Mouse (Mus musculus) MEL (cell line): ENCODE data around the gene Ust.

Source experiments
- CTCF ChIP-seq, 3 experiments: IDR thresholded peaks in 2 of 3; conservative IDR thresholded peaks in 1 of 3; 2 replicates each; pipeline ENCODE4 v1.5.1; 2011 to 2012; ENCODE audit warnings: low read length in 3 of 3, low read depth in 2 of 3, mild to moderate bottlenecking in 2 of 3, improper control_type of control experiment in 1 of 3, inconsistent platforms in 1 of 3, mixed read lengths in 1 of 3, moderate library complexity in 1 of 3; ENCODE audit not compliant: control insufficient read depth in 1 of 3, insufficient read depth in 1 of 3, poor library complexity in 1 of 3, severe bottlenecking in 1 of 3
- EP300 ChIP-seq, 2 experiments: IDR thresholded peaks; 2 replicates each; pipeline ENCODE4 v1.6.1; 2011; ENCODE audit warnings: improper control_type of control experiment in 2 of 2, low read length in 2 of 2, low read depth in 1 of 2, mild to moderate bottlenecking in 1 of 2
- ETS1 ChIP-seq: IDR thresholded peaks from 2 replicates; pipeline ENCODE4 v1.6.1; 2012; ENCODE audit warnings: low read depth, mild to moderate bottlenecking, inconsistent platforms, low read length, improper control_type of control experiment, moderate library complexity
- GATA1 ChIP-seq: IDR thresholded peaks from 2 replicates; pipeline ENCODE4 v1.6.1; 2011; ENCODE audit warnings: low read depth, low read length, improper control_type of control experiment
- KAT2A ChIP-seq: conservative IDR thresholded peaks from 2 replicates; pipeline ENCODE4 v1.6.1; 2012; ENCODE audit warnings: low read depth, low read length, improper control_type of control experiment, inconsistent platforms
- MAFK ChIP-seq: IDR thresholded peaks from 2 replicates; pipeline ENCODE4 v1.6.1; 2011; ENCODE audit warnings: low read depth, mild to moderate bottlenecking, low read length, improper control_type of control experiment, borderline replicate concordance
- MAX ChIP-seq: IDR thresholded peaks from 2 replicates; pipeline ENCODE4 v1.6.1; 2011; ENCODE audit warnings: low read length, improper control_type of control experiment
- NELFE ChIP-seq: IDR thresholded peaks from 2 replicates; pipeline ENCODE4 v1.6.1; 2011; ENCODE audit warnings: low read depth, low read length, improper control_type of control experiment
- POLR2A ChIP-seq, 2 experiments: IDR thresholded peaks; 2 replicates each; pipeline ENCODE4 v1.6.1; 2011 to 2012; ENCODE audit warnings: low read length in 2 of 2, mild to moderate bottlenecking in 2 of 2, control low read depth in 1 of 2, improper control_type of control experiment in 1 of 2, low read depth in 1 of 2, moderate library complexity in 1 of 2; ENCODE audit not compliant: control insufficient read depth in 1 of 2, insufficient read depth in 1 of 2, poor library complexity in 1 of 2
- POLR2AphosphoS5 ChIP-seq: IDR thresholded peaks from 2 replicates; pipeline ENCODE4 v1.6.1; 2012; ENCODE audit warnings: low read depth, borderline replicate concordance, mild to moderate bottlenecking, inconsistent platforms, low read length, moderate library complexity, mixed read lengths
- SIN3A ChIP-seq: IDR thresholded peaks from 2 replicates; pipeline ENCODE4 v1.6.1; 2012; ENCODE audit warnings: low read length, improper control_type of control experiment, inconsistent platforms
- ZMIZ1 ChIP-seq: IDR thresholded peaks from 2 replicates; pipeline ENCODE4 v1.6.1; 2012; ENCODE audit warnings: low read depth, mild to moderate bottlenecking, inconsistent platforms, low read length, improper control_type of control experiment, moderate library complexity

GRCm38 (mm10) chr10:8431857-8432256 is 86.8 kb downstream of the Ust start:
- TF ChIP-seq CTCF (IDR thresholded peaks at IDR 0.05 in 2 of 3, conservative IDR thresholded peaks at IDR 0.05 in 1 of 3; ENCODE audit: control insufficient read depth in 1 of 3, insufficient read depth in 1 of 3, low read depth in 2 of 3, low read length in 3 of 3, poor library complexity in 1 of 3, severe bottlenecking in 1 of 3): no peak
- no peak for TF ChIP-seq GATA1
- no peak for TF ChIP-seq EP300 (IDR thresholded peaks at IDR 0.05; ENCODE audit: low read depth in 1 of 2, low read length in 2 of 2)
- no peak for TF ChIP-seq NELFE
- TF ChIP-seq SIN3A: no peak
- TF ChIP-seq ZMIZ1: no peak
- TF ChIP-seq POLR2A (IDR thresholded peaks at IDR 0.05; ENCODE audit: control insufficient read depth in 1 of 2, insufficient read depth in 1 of 2, low read depth in 1 of 2, low read length in 2 of 2, poor library complexity in 1 of 2): no peak
- no peak for TF ChIP-seq KAT2A
- TF ChIP-seq MAFK: no peak
- no peak for TF ChIP-seq POLR2AphosphoS5
- TF ChIP-seq MAX: no peak
- no peak for TF ChIP-seq ETS1
